Mouse (Mus musculus): ENCODE data around the gene Mycbp.
"Not testable (repeated sequence)": the region's sequence is repeated elsewhere in the genome, so short reads cannot be mapped to it uniquely, and the experiment has no call there.

Mycbp gene

GRCm38 (mm10) chr4:123940878-123941277 lies 36.2 kb downstream of the Mycbp start:
- not testable (repeated sequence) for DNase-seq (ENCODE audit: extremely low spot score)

GRCm38 (mm10) chr4:123946701-123947100 lies 42.1 kb downstream of the Mycbp start:
- no peak for DNase-seq (ENCODE audit: extremely low spot score)

DNA sequence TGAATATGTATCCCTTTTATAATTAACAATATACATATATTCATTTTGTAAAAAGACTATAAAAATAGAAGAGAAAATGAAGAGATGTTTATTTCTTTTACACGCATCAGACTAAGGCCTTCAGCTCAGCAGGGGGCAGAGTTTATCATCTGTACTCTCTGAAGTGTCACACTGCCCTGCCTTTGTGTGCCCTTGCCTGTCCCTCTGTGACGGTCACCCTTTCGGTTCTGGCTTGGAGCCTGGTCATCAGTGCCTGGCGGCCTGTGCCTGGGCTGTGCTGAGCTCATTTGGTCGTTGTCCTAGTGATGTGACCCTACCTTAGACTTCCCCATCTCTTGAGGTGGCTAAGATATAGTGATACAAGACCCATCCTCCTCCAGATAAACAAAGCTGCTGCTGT lies 42.5 kb downstream of the Mycbp start:
- DNase-seq (ENCODE audit: extremely low spot score): no peak

- no peak for DNase-seq (ENCODE audit: extremely low spot score)
Observed at GRCm38 (mm10) chr4:123948901-123949300, 44.3 kb downstream of the Mycbp start.

- DNase-seq (ENCODE audit: extremely low spot score): no peak
Observed at GRCm38 (mm10) chr4:123949649-123950048, 45.0 kb downstream of the Mycbp start.

DNA sequence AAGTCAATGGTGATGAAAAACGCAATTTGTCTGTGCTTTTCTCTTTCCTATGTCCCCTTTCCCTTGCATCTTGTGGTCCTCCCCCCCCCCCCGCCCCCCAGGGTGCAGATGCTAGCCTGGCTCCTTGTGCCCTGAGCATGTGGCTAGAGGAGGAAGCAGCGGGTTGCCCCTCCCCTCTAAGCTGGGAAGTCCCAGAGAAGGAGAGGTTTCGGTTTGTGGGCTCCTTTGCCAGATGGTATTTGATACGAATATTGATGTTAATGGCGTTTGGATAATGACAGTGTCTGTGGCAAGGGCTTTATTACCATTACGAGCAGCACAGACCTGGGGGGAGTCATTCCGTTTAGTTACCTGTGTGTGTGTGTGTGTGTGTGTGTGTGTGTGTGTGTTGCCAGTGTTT lies 47.4 kb downstream of the Mycbp start:
- DNase-seq (ENCODE audit: extremely low spot score): no peak

DNA sequence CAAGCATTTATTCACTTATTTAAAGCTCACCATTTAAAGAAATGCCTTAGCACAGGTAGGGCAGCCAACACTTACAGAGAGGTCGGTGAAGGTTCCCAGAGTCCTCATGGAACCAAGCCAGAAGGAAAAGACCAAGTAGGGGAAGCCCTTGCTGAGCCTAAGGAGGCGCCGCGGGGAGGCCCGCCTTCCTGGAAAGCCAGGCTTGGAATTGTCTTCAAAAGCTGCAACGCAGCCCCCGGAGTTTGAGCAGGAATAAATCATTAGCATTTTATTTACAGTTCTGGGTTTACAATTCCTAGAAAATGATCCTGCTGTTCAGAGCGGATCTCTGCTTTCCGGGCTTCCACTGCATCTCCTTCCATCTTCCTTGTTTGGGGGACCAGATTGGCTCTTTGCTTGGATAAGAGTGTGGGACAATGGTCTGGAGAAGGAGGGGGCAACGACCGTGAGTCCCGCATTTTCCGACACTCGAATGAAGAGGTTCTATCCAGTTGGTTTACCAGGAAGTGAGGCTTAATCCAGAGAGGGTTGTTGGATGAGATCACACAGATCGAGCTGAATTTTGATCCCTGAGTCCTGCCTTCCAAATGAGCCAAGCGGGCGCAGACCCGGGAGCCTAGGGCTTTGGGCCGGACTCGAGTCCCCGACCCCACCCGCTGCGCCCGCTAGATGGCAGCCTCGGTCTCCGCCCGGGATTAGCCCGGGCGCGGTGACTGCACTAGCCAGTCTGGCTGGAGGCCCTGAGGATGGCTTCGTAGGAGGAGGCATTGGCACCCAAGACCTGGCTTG lies 52.3 kb downstream of the Mycbp start:
- peak; percentile 87 for DNase-seq (ENCODE audit: extremely low spot score)

- DNase-seq (ENCODE audit: extremely low spot score): no peak
Observed at GRCm38 (mm10) chr4:123957492-123957808, 52.8 kb downstream of the Mycbp start.

DNA sequence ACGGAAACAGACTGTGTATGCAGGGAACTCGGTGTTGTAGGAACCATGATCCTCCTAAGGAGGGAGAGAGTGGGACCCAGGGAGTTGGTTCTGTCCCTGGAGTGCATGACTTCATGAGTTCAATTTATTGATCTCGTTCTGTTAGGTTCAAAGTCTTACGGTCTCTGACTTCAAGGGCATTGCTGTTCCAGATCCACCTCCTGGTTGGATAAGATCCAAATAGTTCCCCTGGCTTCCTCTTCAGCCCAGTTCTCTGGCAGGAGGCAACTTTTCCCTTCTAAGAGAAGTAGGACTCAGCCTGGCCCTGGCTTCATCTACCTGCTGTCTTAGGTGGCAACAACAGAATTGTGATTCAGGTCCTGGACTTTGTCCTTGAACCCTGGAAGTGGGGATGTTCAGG lies 53.3 kb downstream of the Mycbp start:
- DNase-seq (ENCODE audit: extremely low spot score): no peak

DNA sequence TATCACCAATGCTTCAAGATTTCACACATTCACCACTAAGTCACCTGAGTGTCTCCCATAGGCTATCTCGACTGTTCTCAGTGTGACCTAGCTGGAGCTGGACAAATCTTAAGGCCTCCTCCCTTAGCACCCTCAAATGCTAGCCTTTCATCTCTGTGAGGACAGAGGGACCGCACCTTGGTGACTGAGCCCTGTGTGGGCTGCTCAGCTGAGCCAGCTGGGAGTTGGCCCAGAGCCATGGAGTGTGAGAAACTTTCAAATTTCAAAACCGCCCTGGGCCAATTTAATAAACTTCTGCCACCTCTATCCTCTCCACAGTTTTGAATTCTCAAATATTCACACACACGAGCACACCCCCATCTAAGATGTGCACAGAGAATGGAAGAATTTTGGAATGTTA lies 56.3 kb downstream of the Mycbp start:
- no peak for DNase-seq (ENCODE audit: extremely low spot score)

Data from embryo, embryonic 9.5 days (tissue).